8 mouse cellular contexts compared by ENCODE assay signal in genomic region chr16:91727433-91727832, GRCm38 (mm10). TPM values are rescaled to one million over a fixed set of nuclear protein-coding genes. Genes with fewer than 3 reads are reported as not detected.
DNase-seq lines count a peak whose midpoint lies in the region; ATAC-seq lines count a peak whose summit lies in the region.

No protein-coding gene starts in this region.

- H3K27ac ChIP-seq in heart, embryonic 10.5 days: peak overlapping the region; percentile 96; the same call in 1 of the 2 replicates
- H3K27ac ChIP-seq in hindbrain, embryonic 14.5 days: peak overlapping the region; percentile 96

- H3K9ac ChIP-seq in hindbrain, embryonic 14.5 days: peak overlapping the region; percentile 76

- H3K9me3 ChIP-seq in heart, embryonic 10.5 days: no peaks in the 10 kb centered on the region
- H3K9me3 ChIP-seq in hindbrain, embryonic 14.5 days (ENCODE audit: control insufficient read depth, low read length): no peaks in the 10 kb centered on the region

- H3K27me3 ChIP-seq in heart, embryonic 10.5 days (ENCODE audit: insufficient read depth, poor library complexity, severe bottlenecking): no peaks in the 10 kb centered on the region
- H3K27me3 ChIP-seq in hindbrain, embryonic 14.5 days (ENCODE audit: control insufficient read depth, insufficient read depth, low read length): no peaks in the 10 kb centered on the region

- WGBS in heart, embryonic 10.5 days: 90% methylated on average over 15 of the region's 15 CpGs
- WGBS in hindbrain, embryonic 14.5 days: 88% methylated on average over 15 of the region's 15 CpGs

- H3K4me1 ChIP-seq in heart, embryonic 10.5 days: peaks cover 30% of the 10 kb centered on the region
- peaks cover 30% of the 10 kb centered on the region for H3K4me1 ChIP-seq in hindbrain, embryonic 14.5 days (replicated peaks; ENCODE audit: control insufficient read depth, insufficient read depth, low read length)

- peak overlapping the region; percentile 69 for H3K4me2 ChIP-seq in hindbrain, embryonic 14.5 days (replicated peaks)

- H3K4me3 ChIP-seq in heart, embryonic 10.5 days: peak overlapping the region; percentile 95
- peak overlapping the region; percentile 73 for H3K4me3 ChIP-seq in hindbrain, embryonic 14.5 days (replicated peaks; ENCODE audit: low read length)

- intact Hi-C loops in heart, postnatal 25 days (cut with DNase I): loop anchor here (10.0 kb wide), 1 partner anchor 567 kb away; the partner anchor contains the start of gene Kcne2
- intact Hi-C loops in gastrocnemius, postnatal 36 days (cut with DNase I): loop anchor here (10.0 kb wide), 1 partner anchor 577 kb away; the partner anchor contains the start of gene Smim11

- ATAC-seq in hindbrain, embryonic 14.5 days (ENCODE audit: low FRiP score): no peak

- DNase-seq in heart, embryonic 10.5 days (ENCODE audit: low spot score): no peak
- no peak for DNase-seq in heart, postnatal 25 days (ENCODE audit: low spot score)
- peak; percentile 38 for DNase-seq in ZHBTc4 (ENCODE audit: low read depth, low spot score)
- no peak for DNase-seq in hindbrain, embryonic 14.5 days (ENCODE audit: low spot score)
- peak; percentile 64 for DNase-seq in lung, postnatal 25 days (ENCODE audit: low spot score)
- DNase-seq in right cerebral cortex, adult 18-20 months: no peak
- DNase-seq in layer of hippocampus, postnatal 14 days (ENCODE audit: low spot score in 2 of 2): no peak
- DNase-seq in gastrocnemius, postnatal 36 days: no peak

- peaks cover 13% of the 10 kb centered on the region; the same call in 1 of the 2 replicates for H3K36me3 ChIP-seq in heart, embryonic 10.5 days
- peaks cover 11% of the 10 kb centered on the region; the same call in 1 of the 2 replicates for H3K36me3 ChIP-seq in hindbrain, embryonic 14.5 days (replicated peaks; ENCODE audit: control insufficient read depth, insufficient read depth)

RNA-seq across cellular contexts. Expression of gene Cryzl1, which starts 1.3 kb away (rescaled TPM):
- polyA plus RNA-seq in heart, embryonic 10.5 days (2016; fragmentation: Nextera tagmentation; extraction: Ambion mirVana): 58.0 and 60.3 TPM in 2 replicates
- total RNA-seq in heart, postnatal 25 days (2021): 10 to 100 TPM; 22.7 to 24.7 TPM
- polyA plus RNA-seq in hindbrain, embryonic 14.5 days (2014; fragmentation: Nextera tagmentation; extraction: Ambion mirVana): 101 and 111 TPM in 2 replicates
- total RNA-seq in layer of hippocampus, postnatal 14 days (2021): 10 to 100 TPM; 79.2 to 87.5 TPM
- 10 to 100 TPM; 12.7 to 17.0 TPM for total RNA-seq in gastrocnemius, postnatal 36 days (2021)

RNA-seq across cellular contexts. Expression of gene Itsn1, which starts 1.6 kb away (rescaled TPM):
- 26.0 and 26.5 TPM in 2 replicates for polyA plus RNA-seq in heart, embryonic 10.5 days (2016; fragmentation: Nextera tagmentation; extraction: Ambion mirVana)
- total RNA-seq in heart, postnatal 25 days (2021): 10 to 100 TPM; 40.8 to 56.7 TPM
- polyA plus RNA-seq in hindbrain, embryonic 14.5 days (2014; fragmentation: Nextera tagmentation; extraction: Ambion mirVana): 61.8 and 67.1 TPM in 2 replicates
- total RNA-seq in layer of hippocampus, postnatal 14 days (2021): 100 to 1,000 TPM; 155 to 157 TPM
- 10 to 100 TPM; 49.7 to 69.7 TPM for total RNA-seq in gastrocnemius, postnatal 36 days (2021)

RNA-seq across cellular contexts. Expression of gene Donson, which starts 38.9 kb away (rescaled TPM):
- 20.7 and 30.3 TPM in 2 replicates for polyA plus RNA-seq in heart, embryonic 10.5 days (2016; fragmentation: Nextera tagmentation; extraction: Ambion mirVana)
- total RNA-seq in heart, postnatal 25 days (2021): 1 to 10 TPM; 2.5 to 3.7 TPM
- 26.4 and 28.1 TPM in 2 replicates for polyA plus RNA-seq in hindbrain, embryonic 14.5 days (2014; fragmentation: Nextera tagmentation; extraction: Ambion mirVana)
- 10 to 100 TPM; 24.6 TPM for total RNA-seq in layer of hippocampus, postnatal 14 days (2021)
- total RNA-seq in gastrocnemius, postnatal 36 days (2021): 1 to 10 TPM; 1.2 to 1.5 TPM

Comparison
In these comparisons a context has a peak if more than half of its experiments do, and no peak if none do; other contexts are left out.
1. DNase-seq: peak in ZHBTc4 (single experiment) and lung, postnatal 25 days (single experiment); none in heart, embryonic 10.5 days (single experiment), heart, postnatal 25 days (single experiment), hindbrain, embryonic 14.5 days (single experiment), right cerebral cortex, adult 18-20 months (single experiment), layer of hippocampus, postnatal 14 days (0 of 2) and gastrocnemius, postnatal 36 days (0 of 2).
2. RNA of gene Donson, which starts 38.9 kb away (total RNA-seq): 24.6 TPM in layer of hippocampus, postnatal 14 days; 2.5 to 3.7 TPM in heart, postnatal 25 days and 1.2 to 1.5 TPM in gastrocnemius, postnatal 36 days; every median in the first group is over 4 times any median in the second.